Mouse (Mus musculus) stomach, embryonic 14.5 days (tissue): ENCODE measurements around the gene Camk2b. TPM values are rescaled to one million over a fixed set of nuclear protein-coding genes. Genes with fewer than 3 reads are reported as not detected.
"Not testable (repeated sequence)": the region's sequence is repeated elsewhere in the genome, so short reads cannot be mapped to it uniquely, and the experiment has no call there.

ENCODE experiments used
- ATAC-seq: fragments of 200-750 bp; cut with Nextera tagmentation; 2 replicates; pipeline ENCODE4 v1.8.0; 2017; ENCODE audit warnings: low read depth, moderate TSS enrichment; ENCODE audit not compliant: insufficient number of reproducible peaks, insufficient read depth, low FRiP score
- H3K27ac ChIP-seq: fragments of 300-500 bp; sonication (generic); 2 replicates; pipeline ENCODE4 v1.5.1; 2014; ENCODE audit warnings: mild to moderate bottlenecking, low read length, moderate library complexity, mixed read lengths
- H3K27me3 ChIP-seq: fragments of 300-500 bp; sonication (generic); 2 replicates; pipeline ENCODE4 v1.6.1; 2014; ENCODE audit warnings: low read length, control low read depth, mixed read lengths; ENCODE audit not compliant: control insufficient read depth, insufficient read depth
- H3K36me3 ChIP-seq: fragments of 300-500 bp; sonication (generic); 2 replicates; pipeline ENCODE4 v1.6.1; 2014; ENCODE audit warnings: mild to moderate bottlenecking, control low read depth, low read length, moderate library complexity, mixed read lengths; ENCODE audit not compliant: control insufficient read depth, insufficient read depth
- H3K4me1 ChIP-seq: fragments of 300-500 bp; sonication (generic); 2 replicates; pipeline ENCODE4 v1.6.1; 2014; ENCODE audit warnings: low read length, control low read depth, mixed read lengths; ENCODE audit not compliant: control insufficient read depth, insufficient read depth
- H3K4me2 ChIP-seq: fragments of 300-500 bp; sonication (generic); replicated peaks from 2 replicates; pipeline ENCODE4 v1.6.1; 2014; ENCODE audit warnings: low read depth, low read length, control low read depth
- H3K4me3 ChIP-seq: fragments of 300-500 bp; sonication (generic); 2 replicates; pipeline ENCODE4 v1.5.1; 2014; ENCODE audit warnings: low read depth, low read length, control low read depth
- H3K9ac ChIP-seq: fragments of 300-500 bp; sonication (generic); replicated peaks from 2 replicates; pipeline ENCODE4 v1.6.1; 2014; ENCODE audit warnings: low read depth, mild to moderate bottlenecking, control low read depth, low read length, moderate library complexity, mixed read lengths
- H3K9me3 ChIP-seq: fragments of 300-500 bp; sonication (generic); 2 replicates; pipeline ENCODE4 v1.6.1; 2016; ENCODE audit warnings: low read depth, low read length, control low read depth; ENCODE audit not compliant: control insufficient read depth
- WGBS: fragments of 180-500 bp; shearing (Covaris S2); extraction: QIAGEN DNeasy Blood & Tissue Kit; methylation state at CpG from one replicate; pipeline ENCODE4 v1.1.7; 2014; 5-methylcytosine and 5-hydroxymethylcytosine counted together
- polyA plus RNA-seq: library from polyadenylated mRNA; unstranded; fragments of >200 nt; fragmentation: Nextera tagmentation; extraction: Ambion mirVana; gene quantifications from 2 replicates; pipeline ENCODE4 v1.2.1, GENCODE M21; 2014

Gene Camk2b
- 2.5 and 2.6 TPM in 2 replicates for polyA plus RNA-seq

DNA sequence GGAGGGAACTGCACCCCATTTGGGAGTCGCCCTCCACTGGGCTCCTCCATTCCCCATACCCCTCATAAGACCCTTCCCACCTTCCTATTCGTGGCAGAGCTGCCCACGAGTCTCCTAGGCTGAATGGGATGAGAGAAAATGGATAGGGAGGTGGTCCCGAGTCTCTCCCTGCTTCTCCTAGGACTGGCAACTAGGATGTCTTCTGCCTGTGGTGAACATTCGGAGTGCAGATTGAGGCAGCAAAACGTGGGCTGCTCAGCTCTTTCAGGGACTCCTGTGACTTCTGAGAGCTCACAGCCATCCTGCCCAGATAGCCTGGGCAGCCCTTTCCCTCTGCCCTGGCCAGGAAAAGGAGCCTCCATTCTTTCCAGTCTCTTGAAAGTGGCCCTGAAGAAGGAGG, at the start of gene Camk2b:
Gene Camk2b, minus strand, starts transcription at position 187 of the 400 bp plus-strand sequence.
- Histone ChIP-seq H3K4me2 (peak within 1 kb of the TSS; percentile 96), H3K27me3 (peaks cover 40% of the 10 kb centered on the region), H3K36me3 (no peaks in the 10 kb centered on the region), H3K9me3 (no peaks in the 10 kb centered on the region), H3K4me3 (peak within 1 kb of the TSS; percentile 47), H3K4me1 (peaks cover 6% of the 10 kb centered on the region), H3K9ac (no peak within 1 kb of the TSS; the same call in 1 of the 2 replicates), H3K27ac (no peak within 1 kb of the TSS)
- 15% methylated on average over 6 of the region's 6 CpGs for WGBS
- ATAC-seq: no peak

DNA sequence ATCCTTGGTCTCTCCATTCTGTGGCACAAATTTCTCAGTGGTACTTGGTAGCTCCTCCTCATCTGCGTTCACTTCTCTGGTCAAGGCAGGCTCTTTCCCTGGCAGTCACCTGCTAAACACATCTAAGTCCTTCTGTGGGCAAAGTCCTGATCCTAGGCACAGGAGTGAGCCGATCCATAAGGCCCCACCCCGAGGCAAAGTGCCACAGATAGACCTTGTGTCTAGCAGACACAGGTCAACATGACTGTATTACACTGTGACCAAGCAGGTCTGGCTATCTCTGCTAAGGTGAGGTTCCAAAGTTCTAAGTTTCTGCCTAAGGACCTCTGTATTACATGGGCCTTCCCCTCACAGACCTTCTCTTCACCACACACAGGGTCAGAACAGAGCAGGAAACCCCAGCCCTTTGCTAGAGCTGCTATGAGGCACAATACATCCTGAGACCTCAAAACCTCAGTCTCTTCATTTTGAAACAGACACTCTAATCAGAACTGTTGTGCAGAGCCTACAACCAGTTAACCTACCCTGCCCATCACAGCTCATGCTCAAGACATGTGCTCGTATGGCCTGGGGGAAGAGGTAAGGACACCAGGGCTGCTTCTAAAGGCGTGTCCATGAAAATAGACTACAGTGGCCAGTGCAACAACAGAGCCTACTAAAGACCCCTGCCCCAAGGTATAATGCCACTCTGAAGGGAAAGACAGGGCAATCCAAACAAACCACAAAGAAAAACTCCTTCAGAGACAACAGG, 45.7 kb upstream of the Camk2b start:
- ATAC-seq: no peak
- Histone ChIP-seq H3K36me3 (peaks cover 50% of the 10 kb centered on the region), H3K27me3 (no peaks in the 10 kb centered on the region), H3K4me3 (no peak overlapping the region), H3K27ac (no peak overlapping the region), H3K9ac (no peak overlapping the region), H3K9me3 (no peaks in the 10 kb centered on the region), H3K4me2 (no peak overlapping the region), H3K4me1 (no peaks in the 10 kb centered on the region)
- WGBS: 94% methylated on average over 5 of the region's 5 CpGs

DNA sequence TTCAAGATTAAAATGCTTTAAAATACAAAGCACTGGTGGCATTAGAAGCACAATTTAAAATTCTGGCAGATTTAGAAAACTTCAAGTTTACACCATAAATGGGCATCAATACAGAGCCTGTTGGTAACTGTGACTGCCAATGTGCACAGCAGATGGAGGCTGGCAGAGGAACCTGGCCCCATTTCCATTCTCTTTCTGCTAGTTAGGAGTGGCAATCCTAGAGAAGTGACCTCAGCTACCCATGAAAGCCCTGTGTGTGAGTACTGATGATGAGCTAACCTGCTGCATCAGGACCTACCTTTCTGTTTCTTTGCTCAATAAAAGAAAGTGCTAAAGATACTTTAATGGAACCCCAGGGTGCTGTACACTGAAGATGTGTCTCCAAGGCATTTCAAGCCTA, 43.8 kb upstream of the Camk2b start:
- ATAC-seq: no peak
- Histone ChIP-seq H3K4me3 (no peak overlapping the region), H3K9ac (no peak overlapping the region), H3K4me1 (no peaks in the 10 kb centered on the region), H3K27me3 (no peaks in the 10 kb centered on the region), H3K4me2 (no peak overlapping the region), H3K36me3 (peaks cover 51% of the 10 kb centered on the region), H3K27ac (no peak overlapping the region), H3K9me3 (no peaks in the 10 kb centered on the region)

DNA sequence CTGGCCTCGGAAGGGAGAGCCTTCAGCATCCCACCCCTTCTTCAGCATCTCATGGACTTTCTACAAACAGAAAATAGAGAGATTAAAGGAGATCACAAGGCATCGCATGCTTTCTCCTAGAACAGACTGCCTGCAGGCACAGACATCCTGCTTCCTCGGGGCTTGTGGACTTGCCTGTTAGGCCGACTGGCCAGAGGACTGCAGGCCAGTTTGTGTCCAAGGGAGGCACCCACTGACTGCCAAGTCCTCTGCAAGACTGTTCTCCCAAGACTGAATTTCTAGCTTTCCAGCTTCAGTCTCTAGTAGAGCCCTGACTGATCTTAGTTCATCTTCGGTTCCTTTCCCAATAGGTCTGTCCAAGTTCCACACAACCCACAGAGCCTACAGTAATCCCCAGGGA, 42.1 kb upstream of the Camk2b start:
- H3K9ac ChIP-seq: no peak overlapping the region
- H3K27ac ChIP-seq: no peak overlapping the region
- no peaks in the 10 kb centered on the region for H3K9me3 ChIP-seq
- H3K4me2 ChIP-seq: no peak overlapping the region
- H3K27me3 ChIP-seq: no peaks in the 10 kb centered on the region
- WGBS: 95% methylated on average over 5 of the region's 5 CpGs
- H3K4me1 ChIP-seq: no peaks in the 10 kb centered on the region
- no peak overlapping the region for H3K4me3 ChIP-seq
- ATAC-seq: no peak
- peaks cover 41% of the 10 kb centered on the region for H3K36me3 ChIP-seq

- WGBS: 80% methylated on average over 3 of the region's 3 CpGs
- no peak for ATAC-seq
- Histone ChIP-seq H3K4me1 (no peaks in the 10 kb centered on the region), H3K4me3 (no peak overlapping the region), H3K27ac (no peak overlapping the region), H3K4me2 (no peak overlapping the region), H3K27me3 (no peaks in the 10 kb centered on the region), H3K9me3 (no peaks in the 10 kb centered on the region), H3K36me3 (peaks cover 35% of the 10 kb centered on the region), H3K9ac (no peak overlapping the region)
These were observed 41.6 kb upstream of the Camk2b start for GRCm38 (mm10) chr11:6107722-6108121.

GRCm38 (mm10) chr11:6104734-6105133, 38.6 kb upstream of the Camk2b start:
- Histone ChIP-seq H3K27ac (no peak overlapping the region), H3K4me2 (no peak overlapping the region), H3K27me3 (no peaks in the 10 kb centered on the region), H3K9me3 (no peaks in the 10 kb centered on the region), H3K9ac (no peak overlapping the region), H3K4me1 (no peaks in the 10 kb centered on the region), H3K4me3 (no peak overlapping the region), H3K36me3 (peaks cover 24% of the 10 kb centered on the region; the same call in 1 of the 2 replicates)
- 85% methylated on average over 5 of the region's 5 CpGs for WGBS
- ATAC-seq: no peak

- not testable (repeated sequence) for H3K27ac ChIP-seq, H3K4me2 ChIP-seq, H3K27me3 ChIP-seq, H3K36me3 ChIP-seq, H3K9me3 ChIP-seq, ATAC-seq, H3K4me1 ChIP-seq, H3K4me3 ChIP-seq, H3K9ac ChIP-seq
- WGBS: 90% methylated on average over 2 of the region's 3 CpGs
These were observed 30.5 kb upstream of the Camk2b start for GRCm38 (mm10) chr11:6096637-6097036.

- no peaks in the 10 kb centered on the region for H3K36me3 ChIP-seq
- WGBS: 46% methylated on average over 4 of the region's 4 CpGs
- no peak overlapping the region for H3K4me3 ChIP-seq
- no peaks in the 10 kb centered on the region for H3K9me3 ChIP-seq
- no peak overlapping the region for H3K27ac ChIP-seq
- no peaks in the 10 kb centered on the region for H3K27me3 ChIP-seq
- H3K4me2 ChIP-seq: no peak overlapping the region
- ATAC-seq: no peak
- H3K9ac ChIP-seq: no peak overlapping the region
- no peaks in the 10 kb centered on the region for H3K4me1 ChIP-seq
These were observed 20.8 kb upstream of the Camk2b start for GRCm38 (mm10) chr11:6086991-6087390.

DNA sequence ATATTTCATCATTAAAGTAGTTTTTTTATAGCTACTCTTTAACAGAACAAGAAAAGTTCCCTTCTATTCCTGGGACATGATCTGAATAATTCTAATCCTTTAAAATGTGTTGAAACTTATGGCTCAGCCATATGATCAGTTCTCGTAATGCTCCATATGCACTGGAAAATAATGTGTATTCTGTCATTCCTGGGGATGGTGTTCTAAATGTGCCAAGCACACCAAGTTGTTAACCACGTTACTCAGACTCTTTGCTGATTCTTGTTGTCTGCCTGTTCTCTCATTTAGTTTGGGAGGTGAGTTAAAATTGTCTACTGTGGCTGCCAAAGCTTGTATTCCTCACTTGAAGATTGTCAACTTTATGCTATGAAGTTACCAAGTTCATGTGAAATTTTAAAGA, 12.6 kb upstream of the Camk2b start:
- no peaks in the 10 kb centered on the region for H3K9me3 ChIP-seq
- H3K9ac ChIP-seq: no peak overlapping the region
- no peaks in the 10 kb centered on the region for H3K36me3 ChIP-seq

More for the DNA sequence above, 12.6 kb upstream of the Camk2b start:
- H3K4me1 ChIP-seq: no peaks in the 10 kb centered on the region
- no peak overlapping the region for H3K4me2 ChIP-seq
- no peaks in the 10 kb centered on the region for H3K27me3 ChIP-seq
- 86% methylated on average over 2 of the region's 2 CpGs for WGBS
- H3K27ac ChIP-seq: no peak overlapping the region
- H3K4me3 ChIP-seq: no peak overlapping the region
- ATAC-seq: no peak
